Mouse (Mus musculus) C2C12 (cell line): ENCODE data around the gene March4.

ENCODE experiments used
- CTCF ChIP-seq: IDR thresholded peaks from one replicate; pipeline ENCODE4 v1.5.1; 2011; ENCODE audit not compliant: control insufficient read depth, insufficient read depth, insufficient read length
- MAX ChIP-seq: IDR thresholded peaks from one replicate; pipeline ENCODE4 v1.6.1; 2011; ENCODE audit warnings: mild to moderate bottlenecking, control low read depth
- MYOG ChIP-seq: IDR thresholded peaks from one replicate; pipeline ENCODE4 v1.6.1; 2011; ENCODE audit not compliant: control insufficient read depth, insufficient read length; ENCODE audit errors: extremely low read depth

DNA sequence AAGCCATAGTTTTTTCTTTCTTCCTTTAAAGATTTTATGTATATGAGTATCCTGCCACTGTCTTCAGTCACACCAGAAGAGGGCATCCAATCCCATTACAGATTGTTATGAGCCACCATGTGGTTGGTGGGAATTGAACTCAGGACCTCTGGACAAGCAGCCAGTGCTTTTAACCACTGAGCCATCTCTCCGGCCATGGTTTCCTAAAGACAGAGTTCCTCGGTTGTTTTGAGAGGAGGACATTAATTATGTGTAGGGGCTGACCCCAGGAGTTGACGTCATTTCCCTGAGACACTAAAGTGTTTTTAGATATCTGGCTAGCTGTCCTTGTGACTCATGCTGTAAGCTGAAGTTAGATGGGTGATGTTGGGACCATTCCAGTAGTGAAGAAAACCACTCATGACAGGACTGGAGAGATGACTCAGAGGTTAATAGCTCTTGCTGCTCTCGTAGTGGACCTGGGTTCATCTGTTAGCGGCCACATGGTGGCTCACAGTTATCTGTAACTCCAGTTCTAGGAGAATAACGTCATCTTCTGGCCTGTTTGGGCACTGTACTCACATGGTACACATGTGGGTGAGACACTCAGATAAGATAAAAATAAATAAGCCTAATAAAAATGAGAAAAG lies 27.7 kb upstream of the March4 start:
- TF ChIP-seq CTCF, result no peak
- TF ChIP-seq MAX, result no peak
- no peak for TF ChIP-seq MYOG
